8 mouse cellular contexts compared by ENCODE assay signal in genomic region chr11:51650261-51650660, GRCm38 (mm10). TPM values are rescaled to one million over a fixed set of nuclear protein-coding genes. Genes with fewer than 3 reads are reported as not detected.
A peak's percentile ranks its signal among the peaks of the same experiment; 100 is the strongest.
DNase-seq lines count a peak whose midpoint lies in the region; ATAC-seq and TF ChIP-seq lines count a peak whose summit lies in the region.

No protein-coding gene starts in this region.

- DNase-seq in left cerebral cortex, adult 2 months (ENCODE audit: extremely low spot score in 1 of 2, low spot score in 2 of 2): peak in 1 of 2 experiments; percentile 22
- DNase-seq in left cerebral cortex, postnatal 25 days (ENCODE audit: low spot score in 2 of 2): no peak
- DNase-seq in hindbrain, embryonic 10.5 days (ENCODE audit: low spot score): no peak
- DNase-seq in lung, postnatal 0 days (ENCODE audit: low spot score): peak; percentile 20
- peak; percentile 41 to 48 for DNase-seq in thymus, postnatal 10 days (ENCODE audit: low spot score in 2 of 2)
- DNase-seq in adrenal gland, adult 18-20 months (ENCODE audit: low spot score in 2 of 2): no peak
- DNase-seq in T-cell, adult 2 months (ENCODE audit: low spot score): no peak

- 0 out of 2 replicates have a peak, but pooled peaks have one; percentile 10 for ATAC-seq in common myeloid progenitor, adult 5-6 weeks (replicated peaks; ENCODE audit: low read depth, poor library complexity, severe bottlenecking)
- ATAC-seq in lung, postnatal 0 days: peak; percentile 8

- no peak for TF ChIP-seq CTCF in left cerebral cortex, adult 2 months (IDR thresholded peaks at IDR 0.05)
- TF ChIP-seq CTCF in lung, postnatal 0 days (IDR thresholded peaks at IDR 0.05): 0 out of 2 replicates have a peak, but pooled peaks have one; percentile 2

- peak overlapping the region; percentile 91 for H3K4me2 ChIP-seq in lung, postnatal 0 days (replicated peaks; ENCODE audit: low read depth, low read length)

- intact Hi-C loops in left cerebral cortex, adult 2 months (cut with DNase I): loop anchor here (5.0 kb wide), 1 partner anchor 33 kb away; the partner anchor contains the start of gene Nhp2
- intact Hi-C loops in left cerebral cortex, postnatal 25 days (cut with DNase I): loop anchor here (1.0 kb wide), 1 partner anchor 32 kb away; no protein-coding TSS in a partner anchor

- H3K4me1 ChIP-seq in hindbrain, embryonic 10.5 days (replicated peaks): peaks cover 54% of the 10 kb centered on the region
- peaks cover 6% of the 10 kb centered on the region; the same call in 1 of the 2 replicates for H3K4me1 ChIP-seq in lung, postnatal 0 days (ENCODE audit: insufficient read depth, low read depth, low read length)

- H3K9me3 ChIP-seq in hindbrain, embryonic 10.5 days: 0 out of 2 replicates have a peak, but pooled peaks cover 2% of the 10 kb centered on the region
- H3K9me3 ChIP-seq in lung, postnatal 0 days (ENCODE audit: low read length): no peaks in the 10 kb centered on the region

- under 1% methylated on average over 30 of the region's 30 CpGs for WGBS in hindbrain, embryonic 10.5 days
- 2% methylated on average over 28 of the region's 30 CpGs for WGBS in lung, postnatal 0 days

- H3K9ac ChIP-seq in lung, postnatal 0 days (replicated peaks; ENCODE audit: low read depth): peak overlapping the region; percentile 74

- peaks cover 9% of the 10 kb centered on the region for H3K36me3 ChIP-seq in hindbrain, embryonic 10.5 days
- no peaks in the 10 kb centered on the region for H3K36me3 ChIP-seq in lung, postnatal 0 days (ENCODE audit: insufficient read depth, low read length)

- peak overlapping the region; percentile 80 for H3K27ac ChIP-seq in left cerebral cortex, adult 2 months
- H3K27ac ChIP-seq in hindbrain, embryonic 10.5 days: peak overlapping the region; percentile 87
- H3K27ac ChIP-seq in lung, postnatal 0 days (ENCODE audit: low read length): peak overlapping the region; percentile 83

- peaks cover 29% of the 10 kb centered on the region for H3K27me3 ChIP-seq in hindbrain, embryonic 10.5 days (ENCODE audit: insufficient read depth, poor library complexity, severe bottlenecking)
- no peaks in the 10 kb centered on the region for H3K27me3 ChIP-seq in lung, postnatal 0 days (replicated peaks; ENCODE audit: insufficient read depth, low read length)

- no peak for TF ChIP-seq EP300 in lung, postnatal 0 days (IDR thresholded peaks at IDR 0.05)

- peak overlapping the region; percentile 52 for H3K4me3 ChIP-seq in left cerebral cortex, adult 2 months
- H3K4me3 ChIP-seq in hindbrain, embryonic 10.5 days: peak overlapping the region; percentile 66
- H3K4me3 ChIP-seq in lung, postnatal 0 days (ENCODE audit: low read depth, low read length): peak overlapping the region; percentile 69

RNA-seq across cellular contexts. Expression of gene N4bp3, which starts 0.4 kb away (rescaled TPM):
- 10 to 100 TPM; 10.4 to 14.3 TPM for total RNA-seq in left cerebral cortex, adult 2 months (2021)
- 10 to 100 TPM in 1 of 2 experiments, 1 to 10 TPM in 1; 10.0 to 10.8 TPM for total RNA-seq in left cerebral cortex, postnatal 25 days (2021)
- total RNA-seq in common myeloid progenitor, adult 5-6 weeks (2017): 4.3 and 4.6 TPM in 2 replicates
- polyA plus RNA-seq in hindbrain, embryonic 10.5 days (2016; fragmentation: Nextera tagmentation; extraction: Ambion mirVana): 18.3 and 19.5 TPM in 2 replicates
- polyA plus RNA-seq in lung, postnatal 0 days (2015; fragmentation: Nextera tagmentation; extraction: Ambion mirVana): 43.9 and 44.7 TPM in 2 replicates
- total RNA-seq in adrenal gland, adult 18-20 months (2021): 1 to 10 TPM; 6.3 to 7.7 TPM

RNA-seq across cellular contexts. Expression of gene D930048N14Rik, which starts 0.5 kb away (rescaled TPM):
- total RNA-seq in left cerebral cortex, adult 2 months (2021): 1 to 10 TPM; 1.8 to 1.9 TPM
- 1 to 10 TPM; 1.1 to 1.7 TPM for total RNA-seq in left cerebral cortex, postnatal 25 days (2021)
- 0.05 TPM in 1 of 2 replicates, not detected in the other for total RNA-seq in common myeloid progenitor, adult 5-6 weeks (2017)
- polyA plus RNA-seq in hindbrain, embryonic 10.5 days (2016; fragmentation: Nextera tagmentation; extraction: Ambion mirVana): 0.82 and 1.3 TPM in 2 replicates
- polyA plus RNA-seq in lung, postnatal 0 days (2015; fragmentation: Nextera tagmentation; extraction: Ambion mirVana): 2.5 and 3.1 TPM in 2 replicates
- 1 to 10 TPM; 1.3 TPM for total RNA-seq in adrenal gland, adult 18-20 months (2021)

RNA-seq across cellular contexts. Expression of gene Rmnd5b, which starts 14.6 kb away (rescaled TPM):
- 10 to 100 TPM; 56.1 to 61.9 TPM for total RNA-seq in left cerebral cortex, adult 2 months (2021)
- 10 to 100 TPM; 55.0 to 60.7 TPM for total RNA-seq in left cerebral cortex, postnatal 25 days (2021)
- total RNA-seq in common myeloid progenitor, adult 5-6 weeks (2017): 15.5 and 15.8 TPM in 2 replicates
- polyA plus RNA-seq in hindbrain, embryonic 10.5 days (2016; fragmentation: Nextera tagmentation; extraction: Ambion mirVana): 38.9 and 45.6 TPM in 2 replicates
- 43.2 and 46.4 TPM in 2 replicates for polyA plus RNA-seq in lung, postnatal 0 days (2015; fragmentation: Nextera tagmentation; extraction: Ambion mirVana)
- 10 to 100 TPM; 30.0 to 47.2 TPM for total RNA-seq in adrenal gland, adult 18-20 months (2021)

RNA-seq across cellular contexts. Expression of gene Nhp2, which starts 30.7 kb away (rescaled TPM):
- 10 to 100 TPM; 45.0 to 46.2 TPM for total RNA-seq in left cerebral cortex, adult 2 months (2021)
- total RNA-seq in left cerebral cortex, postnatal 25 days (2021): 10 to 100 TPM; 39.3 to 47.6 TPM
- total RNA-seq in common myeloid progenitor, adult 5-6 weeks (2017): 115 and 170 TPM in 2 replicates
- 209 and 250 TPM in 2 replicates for polyA plus RNA-seq in hindbrain, embryonic 10.5 days (2016; fragmentation: Nextera tagmentation; extraction: Ambion mirVana)
- 60.1 and 67.2 TPM in 2 replicates for polyA plus RNA-seq in lung, postnatal 0 days (2015; fragmentation: Nextera tagmentation; extraction: Ambion mirVana)
- 10 to 100 TPM; 53.3 to 68.6 TPM for total RNA-seq in adrenal gland, adult 18-20 months (2021)

RNA-seq across cellular contexts. Expression of gene 0610009B22Rik, which starts 38.4 kb away (rescaled TPM):
- total RNA-seq in left cerebral cortex, adult 2 months (2021): 10 to 100 TPM; 32.4 to 35.2 TPM
- 10 to 100 TPM; 34.3 to 35.3 TPM for total RNA-seq in left cerebral cortex, postnatal 25 days (2021)
- 8.6 and 18.2 TPM in 2 replicates for total RNA-seq in common myeloid progenitor, adult 5-6 weeks (2017)
- 84.3 and 91.5 TPM in 2 replicates for polyA plus RNA-seq in hindbrain, embryonic 10.5 days (2016; fragmentation: Nextera tagmentation; extraction: Ambion mirVana)
- polyA plus RNA-seq in lung, postnatal 0 days (2015; fragmentation: Nextera tagmentation; extraction: Ambion mirVana): 90.6 and 95.9 TPM in 2 replicates
- 10 to 100 TPM; 45.2 to 57.2 TPM for total RNA-seq in adrenal gland, adult 18-20 months (2021)

Comparison
In these comparisons a context has a peak if more than half of its experiments do, and no peak if none do; other contexts are left out.
1. DNase-seq: peak in lung, postnatal 0 days (single experiment) and thymus, postnatal 10 days (2 of 2); none in left cerebral cortex, postnatal 25 days (0 of 2), hindbrain, embryonic 10.5 days (single experiment), adrenal gland, adult 18-20 months (0 of 2) and T-cell, adult 2 months (single experiment).
2. Peak in every context shown above with its lines, with median percentiles within 50 percentile points of each other: H3K27ac ChIP-seq and H3K4me3 ChIP-seq.